Mouse (Mus musculus) lung, embryonic 14.5 days (tissue): Measurements from ENCODE around the gene Kif18a. TPM values are rescaled to one million over a fixed set of nuclear protein-coding genes. Genes with fewer than 3 reads are reported as not detected.

Experiments used
- ATAC-seq: fragments of 200-750 bp; cut with Nextera tagmentation; 2 replicates; pipeline ENCODE4 v1.8.0; 2017; ENCODE audit warnings: mild to moderate bottlenecking, moderate TSS enrichment, moderate library complexity; ENCODE audit not compliant: insufficient read depth
- DNase-seq: peaks from one replicate; pipeline ENCODE4 v3.0.0-alpha.2; 2015
- H3K27ac ChIP-seq: fragments of 300-500 bp; sonication (generic); 2 replicates; pipeline ENCODE4 v1.5.1; 2014; ENCODE audit warnings: low read depth, mild to moderate bottlenecking, moderate library complexity
- H3K27me3 ChIP-seq: fragments of 300-500 bp; sonication (generic); 2 replicates; pipeline ENCODE4 v1.6.1; 2014; ENCODE audit warnings: low read length, control low read depth; ENCODE audit not compliant: insufficient read depth
- H3K36me3 ChIP-seq: fragments of 300-500 bp; sonication (generic); 2 replicates; pipeline ENCODE4 v1.6.1; 2014; ENCODE audit warnings: control low read depth; ENCODE audit not compliant: insufficient read depth
- H3K4me1 ChIP-seq: fragments of 300-500 bp; sonication (generic); 2 replicates; pipeline ENCODE4 v1.6.1; 2014; ENCODE audit warnings: antibody characterized with exemption, control low read depth; ENCODE audit not compliant: insufficient read depth
- H3K4me2 ChIP-seq: fragments of 300-500 bp; sonication (generic); 2 replicates; pipeline ENCODE4 v1.6.1; 2014; ENCODE audit warnings: mild to moderate bottlenecking
- H3K4me3 ChIP-seq: fragments of 300-500 bp; sonication (generic); 2 replicates; pipeline ENCODE4 v1.5.1; 2014; ENCODE audit warnings: low read depth, low read length
- H3K9ac ChIP-seq: fragments of 300-500 bp; sonication (generic); 2 replicates; pipeline ENCODE4 v1.6.1; 2014
- H3K9me3 ChIP-seq: fragments of 300-500 bp; sonication (generic); 2 replicates; pipeline ENCODE4 v1.6.1; 2016; ENCODE audit warnings: low read depth, low read length, control low read depth
- CTCF ChIP-seq: IDR thresholded peaks from 2 replicates; pipeline ENCODE4 v1.5.1; 2016; ENCODE audit warnings: antibody characterized with exemption, low read depth
- WGBS: fragments of 180-500 bp; shearing (Covaris S2); extraction: QIAGEN DNeasy Blood & Tissue Kit; methylation state at CpG from one replicate; pipeline ENCODE4 v1.1.7; 2014; 5-methylcytosine and 5-hydroxymethylcytosine counted together
- polyA plus RNA-seq: library from polyadenylated mRNA; unstranded; fragments of >200 nt; fragmentation: Nextera tagmentation; extraction: Ambion mirVana; gene quantifications from 2 replicates; pipeline ENCODE4 v1.2.1, GENCODE M21; 2014

Gene Kif18a
- polyA plus RNA-seq, 1 experiment from 2014 or later, result 28.7 TPM

DNA sequence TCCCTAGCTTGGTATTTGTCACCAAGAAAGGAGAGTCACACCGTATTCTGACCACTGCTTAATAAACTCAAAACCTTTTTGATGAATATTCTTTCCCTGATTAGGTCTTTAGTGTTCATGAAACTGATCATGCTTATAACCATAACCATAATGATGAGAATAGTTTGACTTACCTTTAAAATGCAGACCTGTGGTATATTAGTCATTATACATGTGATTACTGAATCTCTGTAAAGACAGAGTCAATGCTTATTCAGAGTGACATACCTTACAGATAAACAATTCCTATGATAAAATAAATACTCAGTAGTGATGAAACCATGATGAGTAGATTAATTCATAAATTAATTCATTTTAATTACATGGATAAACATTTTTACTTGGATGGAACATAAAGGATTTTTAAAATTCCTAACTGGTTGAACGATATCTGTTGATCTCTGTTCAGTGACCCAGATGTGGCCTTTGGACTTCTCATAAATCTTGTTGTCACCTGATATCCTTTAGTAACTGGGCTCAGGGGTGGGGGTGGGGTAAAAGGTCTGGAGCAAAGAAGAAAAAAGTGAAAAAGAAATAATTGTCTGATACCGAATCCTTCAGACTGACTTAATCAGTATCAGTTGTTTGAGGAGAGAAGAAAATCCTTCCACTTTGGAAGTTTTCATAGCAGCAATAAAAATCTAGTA lies 78.1 kb downstream of the Kif18a start:
- Histone ChIP-seq H3K4me2 (no peak overlapping the region), H3K9ac (no peak overlapping the region), H3K9me3 (no peaks in the 10 kb centered on the region), H3K27me3 (no peaks in the 10 kb centered on the region), H3K4me3 (no peak overlapping the region), H3K36me3 (no peaks in the 10 kb centered on the region), H3K27ac (no peak overlapping the region), H3K4me1 (no peaks in the 10 kb centered on the region)
- no peak for DNase-seq
- 34% methylated on average over 3 of the region's 3 CpGs for WGBS
- TF ChIP-seq CTCF, result no peak
- ATAC-seq, result no peak

DNA sequence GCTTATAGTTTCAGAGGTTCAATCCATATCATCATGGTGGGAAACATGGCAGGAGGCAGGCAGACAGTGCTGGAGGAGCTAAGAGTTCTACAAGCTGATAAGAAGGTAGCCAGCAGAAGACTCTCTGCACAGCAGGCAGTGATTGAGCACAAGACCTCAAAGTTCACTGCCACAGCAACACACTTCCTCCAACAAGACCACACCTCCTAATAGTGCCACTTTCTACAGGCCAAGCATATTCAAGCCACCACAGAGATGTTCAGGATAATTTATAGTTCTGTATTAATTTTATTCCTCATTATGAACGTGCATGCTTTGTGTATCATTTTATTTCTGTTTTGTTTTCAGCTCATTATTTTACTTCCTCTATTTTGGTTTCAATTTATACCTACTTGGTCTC lies 85.4 kb downstream of the Kif18a start:
- Histone ChIP-seq H3K27ac (no peak overlapping the region), H3K4me3 (no peak overlapping the region), H3K36me3 (no peaks in the 10 kb centered on the region), H3K9me3 (no peaks in the 10 kb centered on the region), H3K9ac (no peak overlapping the region), H3K4me2 (no peak overlapping the region), H3K4me1 (no peaks in the 10 kb centered on the region), H3K27me3 (no peaks in the 10 kb centered on the region)
- no peak for DNase-seq
- no peak for TF ChIP-seq CTCF
- WGBS, result 68% methylated on average over 1 of the region's 1 CpGs
- no peak for ATAC-seq

DNA sequence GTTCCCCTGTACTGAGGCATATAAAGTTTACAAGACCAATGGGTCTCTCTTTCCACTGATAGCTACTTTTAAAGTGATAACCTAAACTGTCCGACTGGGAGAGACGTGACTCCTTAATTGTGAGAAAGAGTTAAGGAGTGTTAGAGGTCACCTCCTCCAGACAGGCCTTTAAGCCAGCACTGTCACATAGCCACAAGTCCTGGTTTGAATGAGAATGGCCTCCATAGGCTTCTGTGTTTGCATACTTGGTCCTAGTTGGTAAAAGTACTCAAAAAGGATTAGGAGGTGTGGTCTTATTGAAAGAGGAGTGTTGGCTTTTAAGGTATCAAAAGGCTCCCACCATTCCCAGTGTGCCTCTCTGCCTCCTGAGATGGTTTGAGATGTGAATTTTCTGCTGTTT lies 94.3 kb downstream of the Kif18a start:
- H3K4me2 ChIP-seq, result no peak overlapping the region
- no peaks in the 10 kb centered on the region for H3K4me1 ChIP-seq
- H3K4me3 ChIP-seq, result no peak overlapping the region
- H3K27me3 ChIP-seq, result no peaks in the 10 kb centered on the region
- ATAC-seq (no peak), DNase-seq (no peak)
- no peaks in the 10 kb centered on the region for H3K36me3 ChIP-seq
- no peaks in the 10 kb centered on the region for H3K9me3 ChIP-seq
- TF ChIP-seq CTCF, result no peak
- no peak overlapping the region for H3K9ac ChIP-seq
- 19% methylated on average over 2 of the region's 2 CpGs for WGBS
- H3K27ac ChIP-seq, result no peak overlapping the region

DNA sequence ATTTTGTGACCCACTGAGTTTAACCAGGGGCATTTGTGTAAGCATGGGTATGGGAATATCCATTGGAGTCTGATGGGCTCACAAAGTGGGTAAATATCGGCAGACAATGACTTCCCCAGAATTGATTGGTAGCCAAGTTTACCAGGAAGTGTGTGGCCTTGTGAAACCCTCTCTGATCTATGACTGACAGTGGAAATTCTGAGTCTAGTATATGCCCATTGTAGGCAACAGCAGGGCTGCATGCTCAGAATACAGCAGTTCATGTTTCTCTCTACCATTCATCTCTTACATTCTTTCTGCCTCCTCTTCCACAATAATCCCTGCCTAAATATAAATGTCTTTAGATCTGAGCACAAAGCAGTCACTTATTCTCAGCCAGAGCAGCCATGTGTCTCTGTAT lies 103.5 kb downstream of the Kif18a start:
- H3K27ac ChIP-seq, result no peak overlapping the region
- H3K9ac ChIP-seq, result no peak overlapping the region
- WGBS, result 45% methylated on average over 1 of the region's 1 CpGs
- ATAC-seq, result no peak
- no peaks in the 10 kb centered on the region for H3K27me3 ChIP-seq
- TF ChIP-seq CTCF, result no peak
- no peaks in the 10 kb centered on the region for H3K9me3 ChIP-seq
- H3K4me1 ChIP-seq, result no peaks in the 10 kb centered on the region
- no peak for DNase-seq
- no peak overlapping the region for H3K4me3 ChIP-seq
- H3K4me2 ChIP-seq, result no peak overlapping the region
- no peaks in the 10 kb centered on the region for H3K36me3 ChIP-seq

DNA sequence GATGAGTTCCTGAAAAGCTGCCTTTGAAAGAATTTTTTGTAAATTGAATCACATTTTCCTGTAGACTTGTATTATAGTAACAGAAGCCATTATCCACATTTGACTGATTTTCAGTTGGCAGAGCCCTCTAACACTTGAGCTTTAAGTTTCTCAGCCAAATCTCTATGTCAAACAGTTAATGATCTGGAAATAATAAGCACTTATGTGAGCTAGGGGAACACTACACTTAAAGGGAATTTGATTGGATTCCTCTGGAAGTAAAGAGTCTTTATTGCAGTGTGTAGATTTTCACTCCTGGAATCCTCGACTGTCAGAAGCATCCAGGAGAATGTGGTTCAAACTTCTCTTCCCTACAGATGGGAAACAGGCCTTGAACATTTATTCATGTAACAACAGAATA lies 105.7 kb downstream of the Kif18a start:
- DNase-seq, result no peak
- Histone ChIP-seq H3K9ac (no peak overlapping the region), H3K9me3 (no peaks in the 10 kb centered on the region), H3K4me2 (no peak overlapping the region), H3K27ac (no peak overlapping the region), H3K36me3 (no peaks in the 10 kb centered on the region), H3K4me1 (no peaks in the 10 kb centered on the region), H3K4me3 (no peak overlapping the region), H3K27me3 (no peaks in the 10 kb centered on the region)
- no peak for ATAC-seq
- no peak for TF ChIP-seq CTCF
- WGBS, result 51% methylated on average over 1 of the region's 1 CpGs

DNA sequence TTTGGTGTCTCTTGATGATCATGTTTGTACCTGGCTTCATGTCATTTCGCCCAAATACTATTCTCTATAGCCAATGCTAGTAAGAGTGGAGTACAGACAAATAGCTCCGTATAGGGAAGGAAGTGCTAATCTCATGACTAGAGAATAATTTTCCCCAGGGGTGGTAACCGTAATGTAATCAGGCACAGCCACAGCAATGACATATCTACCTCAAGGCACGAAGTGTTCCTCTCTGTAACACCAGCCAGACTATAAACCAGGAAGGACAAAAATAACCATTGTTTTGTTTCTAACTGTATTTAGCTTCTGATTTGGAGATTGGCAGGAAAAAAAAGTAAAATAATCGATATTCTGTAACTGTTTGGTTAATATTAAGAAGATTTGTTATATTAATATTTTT lies 108.2 kb downstream of the Kif18a start:
- Histone ChIP-seq H3K9me3 (no peaks in the 10 kb centered on the region), H3K4me2 (no peak overlapping the region), H3K4me1 (no peaks in the 10 kb centered on the region), H3K27ac (no peak overlapping the region), H3K36me3 (no peaks in the 10 kb centered on the region), H3K9ac (no peak overlapping the region), H3K27me3 (no peaks in the 10 kb centered on the region), H3K4me3 (no peak overlapping the region)
- DNase-seq, result no peak
- no peak for TF ChIP-seq CTCF
- WGBS, result 69% methylated on average over 5 of the region's 5 CpGs
- ATAC-seq, result no peak

DNA sequence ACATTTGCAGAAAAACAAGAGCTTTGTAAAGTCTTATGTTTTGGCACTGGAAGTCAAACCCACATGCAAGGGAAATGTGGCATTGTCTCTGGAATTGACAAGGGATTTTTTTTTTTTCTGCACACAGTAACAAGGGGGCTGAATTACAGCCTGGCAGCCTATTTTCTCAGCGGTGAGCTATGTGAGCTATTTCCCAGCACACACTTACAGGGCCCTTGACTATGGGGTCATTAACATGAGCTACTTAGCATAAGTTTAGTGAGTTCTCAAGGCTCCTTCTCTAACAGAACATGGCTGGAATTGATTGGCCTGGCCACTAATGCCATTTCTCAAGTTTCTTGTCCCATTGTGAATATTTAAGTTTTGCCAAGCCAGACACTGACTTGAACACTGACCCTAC lies 109.4 kb downstream of the Kif18a start:
- ATAC-seq (no peak; the same call in 1 of the 2 replicates), DNase-seq (peak; percentile 7)
- H3K27ac ChIP-seq, result no peak overlapping the region
- WGBS, result 28% methylated on average over 1 of the region's 1 CpGs
- no peak overlapping the region for H3K9ac ChIP-seq
- no peak for TF ChIP-seq CTCF
- no peaks in the 10 kb centered on the region for H3K27me3 ChIP-seq
- H3K9me3 ChIP-seq, result no peaks in the 10 kb centered on the region
- H3K4me1 ChIP-seq, result no peaks in the 10 kb centered on the region
- H3K36me3 ChIP-seq, result no peaks in the 10 kb centered on the region
- no peak overlapping the region for H3K4me2 ChIP-seq
- H3K4me3 ChIP-seq, result no peak overlapping the region

Other genes with a start within 250 kb of the Kif18a start
- gene Mettl15, start within 50 bp of the Kif18a start, polyA plus RNA-seq, result 15.2 and 15.4 TPM in 2 replicates